Mouse (Mus musculus) urinary bladder, adult 2 months (tissue): Measurements from ENCODE around the gene Pars2. TPM values are rescaled to one million over a fixed set of nuclear protein-coding genes. Genes with fewer than 3 reads are reported as not detected.

Source experiments
- DNase-seq: peaks from one replicate; pipeline ENCODE4 v3.0.0; 2022; ENCODE audit warnings: low spot score
- polyA plus RNA-seq: library from polyadenylated mRNA; depleted of rRNA; stranded (reverse); fragments of >200 nt; gene quantifications from 2 replicates; pipeline ENCODE4 v1.2.3, GENCODE M21; 2012

Pars2 gene
- polyA plus RNA-seq, 1 experiment: 12.1 TPM

GRCm38 (mm10) chr4:106634086-106634479 is 16.8 kb upstream of the Pars2 start:
- DNase-seq: no peak

- DNase-seq: no peak
Measured at GRCm38 (mm10) chr4:106643483-106644217, 7.2 kb upstream of the Pars2 start.

DNA sequence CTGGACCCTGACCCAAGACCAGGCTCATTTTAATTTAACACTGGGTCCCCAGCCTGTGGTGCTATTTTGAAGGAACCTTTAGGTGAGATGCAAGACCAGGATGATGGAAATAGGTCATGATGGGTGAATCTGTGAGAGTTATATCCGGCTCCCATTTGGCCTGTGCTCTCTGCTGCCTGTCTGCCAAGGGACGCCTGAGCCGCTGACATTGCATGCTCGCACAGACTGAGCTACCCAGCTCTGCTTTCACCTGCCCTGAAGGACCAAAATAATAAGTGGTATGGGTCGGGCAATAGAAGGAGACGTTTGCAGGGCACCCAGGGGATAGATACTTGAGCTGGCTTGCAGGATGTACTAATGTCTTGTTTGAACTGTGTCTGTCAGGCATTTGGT is 6.7 kb upstream of the Pars2 start:
- DNase-seq: no peak

DNA sequence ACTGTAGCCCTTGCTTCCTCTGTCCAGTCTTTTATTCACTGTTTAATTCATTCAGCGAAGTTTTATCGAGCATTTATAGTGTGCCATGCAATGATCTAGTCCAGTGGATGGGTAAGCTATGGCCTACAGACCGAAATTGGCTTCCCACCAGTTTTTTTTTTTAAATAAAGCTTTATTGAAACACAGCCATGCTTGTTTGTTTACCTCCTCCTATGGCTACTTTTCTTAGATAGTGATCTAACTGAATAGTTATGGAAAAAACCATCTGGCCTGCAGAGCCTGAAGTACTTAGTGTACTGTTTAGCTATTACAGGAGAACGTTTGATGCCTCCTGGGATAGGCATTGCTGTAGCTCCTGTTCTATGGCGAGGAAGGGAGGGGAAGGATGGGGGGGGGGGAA is 5.1 kb upstream of the Pars2 start:
- DNase-seq: no peak

DNA sequence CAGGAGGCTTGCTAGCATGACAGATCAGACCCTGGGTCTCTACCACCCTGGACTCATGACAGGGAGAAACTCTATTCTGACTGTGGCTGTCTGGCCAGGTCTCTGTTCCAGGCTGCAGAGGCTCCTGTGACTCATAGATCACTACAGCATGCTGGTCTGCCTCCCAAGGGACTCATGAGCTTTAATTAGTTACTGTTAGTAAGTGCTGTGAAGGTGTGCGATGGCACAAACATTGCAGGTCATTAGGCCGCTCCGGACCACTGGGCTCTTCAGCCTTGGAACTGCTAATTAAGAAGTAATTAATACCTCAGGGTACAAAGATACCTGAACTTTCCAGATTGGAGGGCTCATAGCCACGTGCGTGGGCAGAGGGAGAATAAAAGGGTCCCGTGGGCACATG is 3.7 kb upstream of the Pars2 start:
- no peak for DNase-seq

- no peak for DNase-seq
Measured at GRCm38 (mm10) chr4:106652546-106652945, 1.7 kb downstream of the Pars2 start.

GRCm38 (mm10) chr4:106653051-106653450 is 2.2 kb downstream of the Pars2 start:
- no peak for DNase-seq

- DNase-seq: no peak
Measured at GRCm38 (mm10) chr4:106655681-106656080, 4.8 kb downstream of the Pars2 start.

- no peak for DNase-seq
Measured at GRCm38 (mm10) chr4:106663956-106664470, 13.1 kb downstream of the Pars2 start.

DNA sequence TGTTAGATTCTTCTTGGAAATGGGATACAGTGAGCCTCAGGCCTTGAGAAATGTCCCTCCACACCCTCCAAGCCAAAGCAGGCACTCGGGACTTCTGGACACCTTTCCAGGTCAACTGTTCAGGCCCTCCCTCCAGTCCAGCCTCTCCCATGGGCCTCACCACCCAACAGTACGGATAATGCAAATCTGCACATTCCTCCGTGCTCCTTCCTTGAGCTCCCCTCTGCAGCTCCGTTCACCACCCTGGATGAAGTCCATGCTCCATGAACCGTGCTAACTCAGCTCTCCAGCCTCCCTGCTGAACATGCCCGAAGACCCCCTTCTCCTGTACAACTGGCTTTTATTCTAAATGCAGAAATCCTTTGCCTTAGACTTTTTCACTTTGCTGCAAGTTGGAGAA is 13.8 kb downstream of the Pars2 start:
- DNase-seq: no peak

- no peak for DNase-seq
Measured at GRCm38 (mm10) chr4:106665269-106665668, 14.4 kb downstream of the Pars2 start.

GRCm38 (mm10) chr4:106665673-106666072 is 14.8 kb downstream of the Pars2 start:
- DNase-seq: no peak

GRCm38 (mm10) chr4:106666546-106666945 is 15.7 kb downstream of the Pars2 start:
- DNase-seq: no peak

DNA sequence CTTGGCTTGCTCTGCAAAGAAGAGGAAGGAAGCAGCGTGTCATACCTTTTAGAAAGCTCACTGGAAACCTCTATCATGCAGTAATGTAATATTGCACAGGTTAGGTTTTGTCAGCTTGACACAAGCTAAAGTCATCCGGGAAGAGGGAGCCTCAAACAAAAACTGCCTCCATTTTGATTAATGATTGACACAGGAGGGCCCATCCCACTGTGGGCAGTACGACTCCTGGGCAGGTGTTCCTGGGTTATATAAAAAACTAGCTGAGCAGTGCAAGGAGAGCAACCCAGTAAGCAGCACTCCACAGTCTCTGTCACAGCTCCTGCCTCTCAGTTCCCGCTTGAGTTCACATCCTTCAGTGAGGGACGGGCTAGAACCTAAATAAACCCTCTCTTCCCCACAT is 25.9 kb downstream of the Pars2 start:
- DNase-seq: no peak

DNA sequence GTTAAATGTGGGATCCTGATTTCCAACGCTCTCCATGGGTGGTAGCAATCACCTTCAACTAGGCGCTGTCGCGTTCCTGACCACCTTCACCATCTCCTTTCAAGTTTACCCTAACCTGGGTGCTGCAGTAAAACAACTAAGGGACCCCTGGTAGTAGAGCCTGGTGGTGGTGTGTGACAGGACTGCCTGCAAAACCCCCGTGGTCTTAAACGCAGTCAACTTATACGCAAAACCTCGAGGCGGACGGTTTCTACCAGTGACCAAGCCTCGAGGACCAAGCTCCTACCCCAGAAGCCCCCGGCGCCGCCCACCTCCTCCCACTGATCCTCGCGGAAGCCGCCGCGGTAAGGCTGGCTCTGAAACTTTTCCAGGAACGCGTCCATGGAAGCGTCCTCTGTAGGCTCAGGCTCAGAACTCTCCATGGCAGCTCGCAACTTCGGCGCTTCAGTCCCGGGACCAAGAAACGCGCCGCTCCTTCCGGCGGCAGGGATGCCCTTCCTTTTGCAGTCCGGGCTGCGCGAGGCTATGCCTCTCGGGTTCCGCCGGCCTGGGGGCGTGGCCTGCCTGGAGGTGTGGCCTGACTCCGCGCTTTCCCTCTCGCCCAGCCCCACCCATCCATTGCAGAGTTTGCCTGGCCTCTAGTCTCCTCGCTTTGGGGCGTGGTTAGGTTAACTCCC is 27.7 kb downstream of the Pars2 start, which contains the start of gene Ttc4:
Ttc4 (minus strand) TSS at position 503 of the 677 bp plus-strand sequence.
- peak; percentile 72 for DNase-seq

DNA sequence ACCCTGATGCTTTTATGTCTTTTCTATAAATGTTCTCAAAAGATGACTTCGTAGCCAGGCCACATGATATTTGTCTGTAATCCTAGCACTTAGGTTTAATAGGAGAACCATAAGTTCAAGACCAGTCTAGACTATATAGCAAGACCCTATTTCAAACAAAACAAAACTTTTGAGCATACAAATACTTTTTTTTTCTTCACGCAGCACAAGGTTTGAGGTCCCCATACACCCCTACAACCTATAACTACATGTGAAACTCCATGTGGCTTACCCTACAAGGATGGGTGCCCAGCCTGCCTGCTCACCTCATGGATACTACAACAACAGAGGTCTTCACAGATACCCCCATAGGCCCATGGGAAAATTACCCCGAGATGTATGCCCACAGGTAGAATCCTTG is 28.3 kb downstream of the Pars2 start:
- no peak for DNase-seq

DNA sequence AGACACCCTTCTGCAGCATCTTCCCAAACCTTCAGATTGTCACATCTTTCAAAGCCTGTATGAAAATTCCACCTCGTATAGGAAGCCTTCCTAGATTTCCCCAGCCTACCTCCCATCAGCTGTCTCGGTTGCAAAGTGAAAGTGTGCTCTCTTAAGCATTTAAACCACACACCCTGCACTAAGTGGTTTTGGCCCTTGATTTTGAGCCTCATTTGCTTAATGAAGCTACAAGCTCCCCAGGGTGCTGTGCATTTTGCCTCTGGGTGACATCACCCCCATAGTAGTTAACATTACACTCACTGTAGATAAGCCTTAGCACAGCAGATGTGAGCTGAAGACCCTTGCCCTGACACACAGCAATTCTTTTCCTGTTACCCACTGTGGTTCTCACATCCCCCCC is 30.1 kb downstream of the Pars2 start:
- no peak for DNase-seq

DNA sequence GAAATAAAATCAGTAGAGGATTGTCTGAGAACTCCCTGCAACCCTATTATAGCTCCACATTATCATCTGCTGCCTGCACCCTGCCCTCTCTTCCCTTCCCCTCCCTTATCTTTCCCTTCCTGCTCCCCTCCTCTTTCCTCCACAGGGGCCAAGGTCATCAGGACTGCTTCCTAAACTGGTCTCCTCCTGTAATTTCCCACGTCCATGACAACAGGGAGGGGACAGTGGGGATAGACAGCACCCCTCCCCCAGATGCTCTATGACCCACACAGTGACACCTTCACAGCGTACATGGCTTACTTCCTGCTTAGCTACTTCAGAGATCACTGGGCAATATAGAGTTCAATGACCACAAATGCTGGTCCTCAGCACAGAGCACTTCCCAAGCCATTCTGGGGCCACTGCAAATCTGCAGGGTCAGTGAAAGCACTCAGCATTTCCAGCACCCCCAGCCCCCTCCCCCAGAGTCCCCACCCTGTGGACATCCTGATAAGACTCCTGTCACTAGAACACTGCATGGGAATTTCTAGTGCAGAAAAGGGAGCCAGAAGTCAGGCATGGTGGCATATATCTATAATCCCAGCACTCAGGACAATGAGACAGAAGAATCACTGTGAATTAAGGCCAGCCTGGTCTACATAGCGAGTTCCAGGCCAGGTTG is 37.9 kb downstream of the Pars2 start:
- DNase-seq: no peak

- DNase-seq: no peak
Measured at GRCm38 (mm10) chr4:106693841-106694430, 43.1 kb downstream of the Pars2 start.

DNA sequence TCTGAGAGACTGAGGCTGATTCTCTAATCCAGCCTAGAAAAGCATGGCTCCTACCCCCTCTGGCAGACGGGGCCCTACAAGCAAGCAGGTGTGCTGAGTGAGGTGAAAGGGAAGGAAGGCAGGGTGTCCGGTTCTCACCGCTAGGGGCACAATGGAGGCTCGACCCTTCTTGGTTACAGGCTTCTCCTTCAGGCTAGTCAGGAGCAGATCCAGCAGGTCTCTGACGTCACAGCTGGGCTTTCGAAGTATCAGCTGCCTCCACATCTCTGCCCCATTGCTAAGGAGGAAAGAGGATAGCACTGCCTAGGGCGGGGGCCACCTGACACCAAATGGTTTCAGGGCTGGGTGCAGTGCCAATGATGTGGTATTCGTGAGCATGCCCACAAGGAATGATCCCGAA is 49.1 kb downstream of the Pars2 start:
- no peak for DNase-seq

DNA sequence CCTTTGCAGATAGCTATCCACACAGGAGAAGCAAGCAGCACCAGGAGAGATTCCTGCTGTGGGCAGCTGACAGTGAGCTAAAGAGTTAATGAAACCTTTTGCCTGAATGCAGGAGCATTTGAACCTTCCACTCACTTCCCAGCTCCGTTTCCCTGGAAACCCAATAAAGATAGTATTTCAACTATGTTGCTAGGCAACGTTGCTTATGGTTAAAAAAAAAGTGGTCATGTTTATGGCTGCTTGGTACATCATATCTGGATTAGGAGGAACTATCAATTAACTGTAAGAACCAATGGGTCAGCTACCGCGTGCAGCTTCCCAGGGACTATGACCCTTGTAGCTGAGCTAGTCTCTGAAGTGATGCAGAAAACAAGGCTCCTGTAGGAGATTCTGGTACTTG is 49.9 kb downstream of the Pars2 start:
- no peak for DNase-seq

GRCm38 (mm10) chr4:106703956-106704355 is 53.1 kb downstream of the Pars2 start:
- no peak for DNase-seq
